Mouse (Mus musculus) forebrain, embryonic 13.5 days (tissue): ENCODE measurements around the gene Il2. TPM values are rescaled to one million over a fixed set of nuclear protein-coding genes. Genes with fewer than 3 reads are reported as not detected.
A peak's percentile ranks its signal among the peaks of the same experiment; 100 is the strongest.

Source experiments
- ATAC-seq: fragments of 200-750 bp; cut with Nextera tagmentation; 2 replicates; pipeline ENCODE4 v1.8.0; 2017
- H3K27ac ChIP-seq: fragments of 300-500 bp; sonication (generic); 2 replicates; pipeline ENCODE4 v1.5.1; 2015; ENCODE audit warnings: inconsistent platforms, mild to moderate bottlenecking, moderate library complexity
- H3K27me3 ChIP-seq: fragments of 300-500 bp; sonication (generic); 2 replicates; pipeline ENCODE4 v1.6.1; 2015; ENCODE audit warnings: mild to moderate bottlenecking, inconsistent platforms
- H3K36me3 ChIP-seq: fragments of 300-500 bp; sonication (generic); 2 replicates; pipeline ENCODE4 v1.6.1; 2015; ENCODE audit warnings: mild to moderate bottlenecking, inconsistent platforms; ENCODE audit not compliant: poor library complexity, severe bottlenecking
- H3K4me1 ChIP-seq: fragments of 300-500 bp; sonication (generic); 2 replicates; pipeline ENCODE4 v1.6.1; 2015; ENCODE audit warnings: inconsistent platforms
- H3K4me2 ChIP-seq: fragments of 300-500 bp; sonication (generic); 2 replicates; pipeline ENCODE4 v1.6.1; 2015; ENCODE audit warnings: inconsistent platforms, mild to moderate bottlenecking, moderate library complexity
- H3K4me3 ChIP-seq: fragments of 300-500 bp; sonication (generic); 2 replicates; pipeline ENCODE4 v1.5.1; 2015; ENCODE audit warnings: mild to moderate bottlenecking, inconsistent platforms
- H3K9ac ChIP-seq: fragments of 300-500 bp; sonication (generic); 2 replicates; pipeline ENCODE4 v1.6.1; 2015; ENCODE audit warnings: mild to moderate bottlenecking, inconsistent platforms
- H3K9me3 ChIP-seq: fragments of 300-500 bp; sonication (generic); replicated peaks from 2 replicates; pipeline ENCODE4 v1.6.1; 2016; ENCODE audit warnings: inconsistent platforms
- WGBS: fragments of 180-500 bp; shearing (Covaris S2); methylation state at CpG from one replicate; pipeline ENCODE4 v1.1.7; 2015; 5-methylcytosine and 5-hydroxymethylcytosine counted together
- polyA plus RNA-seq: library from polyadenylated mRNA; unstranded; fragments of >200 nt; fragmentation: Nextera tagmentation; extraction: Ambion mirVana; gene quantifications from 2 replicates; pipeline ENCODE4 v1.2.1, GENCODE M21; 2015

Gene Il2
- polyA plus RNA-seq, 1 experiment from 2014 or later = 0.40 TPM

- H3K4me1 ChIP-seq = no peaks in the 10 kb centered on the region
- no peak overlapping the region for H3K9ac ChIP-seq
- no peaks in the 10 kb centered on the region for H3K27me3 ChIP-seq
- H3K36me3 ChIP-seq = no peaks in the 10 kb centered on the region
- no peak overlapping the region for H3K27ac ChIP-seq
- H3K4me2 ChIP-seq = no peak overlapping the region
- no peak overlapping the region for H3K4me3 ChIP-seq
- WGBS = 80% methylated on average over 2 of the region's 2 CpGs
- H3K9me3 ChIP-seq = no peaks in the 10 kb centered on the region
- ATAC-seq = no peak
Observed at GRCm38 (mm10) chr3:37141827-37142226, 16.1 kb upstream of the Il2 start.

- ATAC-seq = no peak
- H3K9ac ChIP-seq = no peak overlapping the region
- WGBS = 90% methylated on average over 6 of the region's 6 CpGs
Observed at GRCm38 (mm10) chr3:37140168-37140906, 14.6 kb upstream of the Il2 start.

GRCm38 (mm10) chr3:37139192-37139591, 13.4 kb upstream of the Il2 start:
- H3K36me3 ChIP-seq = no peaks in the 10 kb centered on the region
- no peak for ATAC-seq

More at GRCm38 (mm10) chr3:37140168-37140906, 14.6 kb upstream of the Il2 start:
- Histone ChIP-seq H3K4me2 (no peak overlapping the region), H3K27me3 (no peaks in the 10 kb centered on the region), H3K4me3 (no peak overlapping the region), H3K27ac (no peak overlapping the region), H3K4me1 (no peaks in the 10 kb centered on the region), H3K9me3 (no peaks in the 10 kb centered on the region), H3K36me3 (no peaks in the 10 kb centered on the region)

GRCm38 (mm10) chr3:37137231-37137630, 11.5 kb upstream of the Il2 start:
- no peak for ATAC-seq
- no peak overlapping the region for H3K4me3 ChIP-seq
- H3K4me2 ChIP-seq = no peak overlapping the region
- WGBS = 84% methylated on average over 4 of the region's 4 CpGs
- no peaks in the 10 kb centered on the region for H3K9me3 ChIP-seq
- H3K36me3 ChIP-seq = no peaks in the 10 kb centered on the region
- H3K9ac ChIP-seq = no peak overlapping the region
- H3K4me1 ChIP-seq = no peaks in the 10 kb centered on the region
- no peaks in the 10 kb centered on the region for H3K27me3 ChIP-seq
- H3K27ac ChIP-seq = no peak overlapping the region

More at GRCm38 (mm10) chr3:37139192-37139591, 13.4 kb upstream of the Il2 start:
- no peaks in the 10 kb centered on the region for H3K4me1 ChIP-seq
- no peak overlapping the region for H3K9ac ChIP-seq
- WGBS = 77% methylated on average over 3 of the region's 3 CpGs
- no peaks in the 10 kb centered on the region for H3K9me3 ChIP-seq
- no peak overlapping the region for H3K4me2 ChIP-seq
- H3K27ac ChIP-seq = no peak overlapping the region
- no peak overlapping the region for H3K4me3 ChIP-seq
- no peaks in the 10 kb centered on the region for H3K27me3 ChIP-seq

GRCm38 (mm10) chr3:37129063-37129462, 3.3 kb upstream of the Il2 start:
- no peaks in the 10 kb centered on the region for H3K36me3 ChIP-seq
- no peak for ATAC-seq
- H3K4me2 ChIP-seq = no peak overlapping the region
- H3K27me3 ChIP-seq = no peaks in the 10 kb centered on the region
- no peaks in the 10 kb centered on the region for H3K4me1 ChIP-seq
- no peak overlapping the region for H3K9ac ChIP-seq
- WGBS = 85% methylated on average over 2 of the region's 2 CpGs
- H3K9me3 ChIP-seq = no peaks in the 10 kb centered on the region
- no peak overlapping the region for H3K27ac ChIP-seq
- no peak overlapping the region for H3K4me3 ChIP-seq

GRCm38 (mm10) chr3:37128269-37128668, 2.5 kb upstream of the Il2 start:
- Histone ChIP-seq H3K4me3 (no peak overlapping the region), H3K4me1 (no peaks in the 10 kb centered on the region), H3K4me2 (no peak overlapping the region), H3K27me3 (no peaks in the 10 kb centered on the region), H3K36me3 (no peaks in the 10 kb centered on the region), H3K27ac (no peak overlapping the region), H3K9ac (no peak overlapping the region), H3K9me3 (no peaks in the 10 kb centered on the region)
- WGBS = 58% methylated on average over 4 of the region's 4 CpGs
- no peak for ATAC-seq

- H3K9ac ChIP-seq = no peak overlapping the region
- WGBS = 86% methylated on average over 4 of the region's 4 CpGs
- H3K27me3 ChIP-seq = no peaks in the 10 kb centered on the region
Observed at GRCm38 (mm10) chr3:37126162-37126561, 403 bp upstream of the Il2 start.

GRCm38 (mm10) chr3:37090721-37091120, 35.0 kb downstream of the Il2 start:
- H3K36me3 ChIP-seq = no peaks in the 10 kb centered on the region
- H3K27me3 ChIP-seq = no peaks in the 10 kb centered on the region
- peak; percentile 82; the same call in 1 of the 2 replicates for ATAC-seq
- H3K4me3 ChIP-seq = no peak overlapping the region
- no peak overlapping the region for H3K9ac ChIP-seq
- H3K4me2 ChIP-seq = no peak overlapping the region
- H3K9me3 ChIP-seq = no peaks in the 10 kb centered on the region
- no peaks in the 10 kb centered on the region for H3K4me1 ChIP-seq
- H3K27ac ChIP-seq = no peak overlapping the region

More at GRCm38 (mm10) chr3:37126162-37126561, 403 bp upstream of the Il2 start:
- H3K4me1 ChIP-seq = no peaks in the 10 kb centered on the region
- no peak overlapping the region for H3K4me2 ChIP-seq
- H3K27ac ChIP-seq = no peak overlapping the region
- ATAC-seq = no peak
- H3K4me3 ChIP-seq = no peak overlapping the region
- no peaks in the 10 kb centered on the region for H3K9me3 ChIP-seq
- no peaks in the 10 kb centered on the region for H3K36me3 ChIP-seq

GRCm38 (mm10) chr3:37084860-37085259, 40.9 kb downstream of the Il2 start:
- no peaks in the 10 kb centered on the region for H3K9me3 ChIP-seq
- no peaks in the 10 kb centered on the region for H3K4me1 ChIP-seq
- ATAC-seq = no peak
- no peak overlapping the region for H3K4me3 ChIP-seq
- 87% methylated on average over 4 of the region's 4 CpGs for WGBS
- H3K36me3 ChIP-seq = no peaks in the 10 kb centered on the region
- H3K27me3 ChIP-seq = no peaks in the 10 kb centered on the region
- no peak overlapping the region for H3K9ac ChIP-seq
- no peak overlapping the region for H3K4me2 ChIP-seq
- no peak overlapping the region for H3K27ac ChIP-seq

GRCm38 (mm10) chr3:37073211-37073610, 52.5 kb downstream of the Il2 start:
- H3K4me1 ChIP-seq = no peaks in the 10 kb centered on the region
- H3K4me2 ChIP-seq = no peak overlapping the region
- H3K36me3 ChIP-seq = no peaks in the 10 kb centered on the region
- peaks cover 4% of the 10 kb centered on the region for H3K9me3 ChIP-seq
- H3K4me3 ChIP-seq = no peak overlapping the region
- H3K27ac ChIP-seq = no peak overlapping the region
- no peak for ATAC-seq
- H3K27me3 ChIP-seq = no peaks in the 10 kb centered on the region
- H3K9ac ChIP-seq = no peak overlapping the region

Other genes starting within 250 kb of the Il2 start
- 0.22 and 0.34 TPM in 2 replicates for gene Adad1, start 62.4 kb downstream of the Il2 start, polyA plus RNA-seq
- not detected in 2 replicates for gene Il21, start 106.7 kb upstream of the Il2 start, polyA plus RNA-seq
- 6.1 and 7.7 TPM in 2 replicates for gene Bbs12, start 186.6 kb upstream of the Il2 start, polyA plus RNA-seq
- 2.9 and 3.4 TPM in 2 replicates for gene Cetn4, start 186.7 kb upstream of the Il2 start, polyA plus RNA-seq
- 0.42 and 0.44 TPM in 2 replicates for gene Fgf2, start 222.4 kb upstream of the Il2 start, polyA plus RNA-seq